Mouse (Mus musculus): Measurements from ENCODE around the gene Gli1. TPM values are rescaled to one million over a fixed set of nuclear protein-coding genes. Genes with fewer than 3 reads are reported as not detected.
A peak's percentile ranks its signal among the peaks of the same experiment; 100 is the strongest.

Gene Gli1
- not detected in 2 replicates for polyA plus RNA-seq (2012; ENCODE audit: insufficient read depth, insufficient read length, missing spikeins)

- Histone ChIP-seq H3K4me1 (ENCODE audit: control insufficient read depth, insufficient read depth, low read length) (0 out of 2 replicates have a peak, but pooled peaks cover 4% of the 10 kb centered on the region), H3K4me3 (ENCODE audit: insufficient read depth, low read length) (peak within 1 kb of the TSS; percentile 34; the same call in 1 of the 2 replicates), H3K27ac (ENCODE audit: insufficient read depth, low read depth, low read length) (no peak within 1 kb of the TSS)
- TF ChIP-seq POLR2A (IDR thresholded peaks at IDR 0.05; ENCODE audit: borderline replicate concordance, low read depth, low read length) (no peak), CTCF (IDR thresholded peaks at IDR 0.05; ENCODE audit: low read depth, low read length) (peak; percentile 92)
Observed at GRCm38 (mm10) chr10:127341891-127342639, at the start of gene Gli1. Gene Gli1 (minus strand): TSS chr10:127341974.

- Histone ChIP-seq H3K27ac (ENCODE audit: insufficient read depth, low read depth, low read length) (no peak overlapping the region), H3K4me1 (ENCODE audit: control insufficient read depth, insufficient read depth, low read length) (peaks cover 9% of the 10 kb centered on the region), H3K4me3 (ENCODE audit: insufficient read depth, low read length) (peak overlapping the region; percentile 98)
- no peak for TF ChIP-seq POLR2A (IDR thresholded peaks at IDR 0.05; ENCODE audit: borderline replicate concordance, low read depth, low read length)
- no peak for TF ChIP-seq CTCF (IDR thresholded peaks at IDR 0.05; ENCODE audit: low read depth, low read length)
Observed at GRCm38 (mm10) chr10:127381743-127382134, 40.0 kb upstream of the Gli1 start.

- Histone ChIP-seq H3K4me3 (ENCODE audit: insufficient read depth, low read length) (peak overlapping the region; percentile 98), H3K4me1 (ENCODE audit: control insufficient read depth, insufficient read depth, low read length) (peaks cover 9% of the 10 kb centered on the region), H3K27ac (ENCODE audit: insufficient read depth, low read depth, low read length) (peak overlapping the region; percentile 69)
- TF ChIP-seq CTCF (IDR thresholded peaks at IDR 0.05; ENCODE audit: low read depth, low read length) = 0 out of 2 replicates have a peak, but pooled peaks have one; percentile 14
- no peak for TF ChIP-seq POLR2A (IDR thresholded peaks at IDR 0.05; ENCODE audit: borderline replicate concordance, low read depth, low read length)
Observed at GRCm38 (mm10) chr10:127380767-127381742, 39.3 kb upstream of the Gli1 start.

- Histone ChIP-seq H3K4me1 (ENCODE audit: control insufficient read depth, insufficient read depth, low read length) (peaks cover 6% of the 10 kb centered on the region), H3K4me3 (ENCODE audit: insufficient read depth, low read length) (peak within 1 kb of the TSS; percentile 98), H3K27ac (ENCODE audit: insufficient read depth, low read depth, low read length) (peak within 1 kb of the TSS; percentile 69)
- TF ChIP-seq POLR2A (IDR thresholded peaks at IDR 0.05; ENCODE audit: borderline replicate concordance, low read depth, low read length) = no peak
- TF ChIP-seq CTCF (IDR thresholded peaks at IDR 0.05; ENCODE audit: low read depth, low read length) = no peak
Observed at GRCm38 (mm10) chr10:127380251-127380691, 38.5 kb upstream of the Gli1 start, which contains the start of gene R3hdm2. Gene R3hdm2 (plus strand): TSS chr10:127380327.

- Histone ChIP-seq H3K4me3 (ENCODE audit: insufficient read depth, low read length) (peak overlapping the region; percentile 71), H3K4me1 (ENCODE audit: control insufficient read depth, insufficient read depth, low read length) (peaks cover 6% of the 10 kb centered on the region), H3K27ac (ENCODE audit: insufficient read depth, low read depth, low read length) (no peak overlapping the region)
- no peak for TF ChIP-seq POLR2A (IDR thresholded peaks at IDR 0.05; ENCODE audit: borderline replicate concordance, low read depth, low read length)
- no peak for TF ChIP-seq CTCF (IDR thresholded peaks at IDR 0.05; ENCODE audit: low read depth, low read length)
Observed at GRCm38 (mm10) chr10:127379654-127380053, 37.9 kb upstream of the Gli1 start.

- TF ChIP-seq CTCF (IDR thresholded peaks at IDR 0.05; ENCODE audit: low read depth, low read length) (no peak), POLR2A (IDR thresholded peaks at IDR 0.05; ENCODE audit: borderline replicate concordance, low read depth, low read length) (no peak)
- no peak overlapping the region for H3K27ac ChIP-seq (ENCODE audit: insufficient read depth, low read depth, low read length)
- H3K4me1 ChIP-seq (ENCODE audit: control insufficient read depth, insufficient read depth, low read length) = peaks cover 4% of the 10 kb centered on the region
- H3K4me3 ChIP-seq (ENCODE audit: insufficient read depth, low read length) = no peak overlapping the region
Observed at GRCm38 (mm10) chr10:127377700-127378099, 35.9 kb upstream of the Gli1 start.

GRCm38 (mm10) chr10:127371023-127371422 lies 29.2 kb upstream of the Gli1 start:
- TF ChIP-seq POLR2A (IDR thresholded peaks at IDR 0.05; ENCODE audit: borderline replicate concordance, low read depth, low read length) (no peak), CTCF (IDR thresholded peaks at IDR 0.05; ENCODE audit: low read depth, low read length) (no peak)
- Histone ChIP-seq H3K27ac (ENCODE audit: insufficient read depth, low read depth, low read length) (no peak overlapping the region), H3K4me1 (ENCODE audit: control insufficient read depth, insufficient read depth, low read length) (peaks cover 2% of the 10 kb centered on the region; the same call in 1 of the 2 replicates), H3K4me3 (ENCODE audit: insufficient read depth, low read length) (no peak overlapping the region)

GRCm38 (mm10) chr10:127369834-127370820 lies 28.4 kb upstream of the Gli1 start, which contains the start of gene Inhbc:
Gene Inhbc (minus strand): TSS chr10:127370431.
- H3K4me1 ChIP-seq (ENCODE audit: control insufficient read depth, insufficient read depth, low read length) = peaks cover 2% of the 10 kb centered on the region; the same call in 1 of the 2 replicates
- H3K27ac ChIP-seq (ENCODE audit: insufficient read depth, low read depth, low read length) = no peak within 1 kb of the TSS
- TF ChIP-seq POLR2A (IDR thresholded peaks at IDR 0.05; ENCODE audit: borderline replicate concordance, low read depth, low read length) (no peak), CTCF (IDR thresholded peaks at IDR 0.05; ENCODE audit: low read depth, low read length) (no peak)
- no peak within 1 kb of the TSS for H3K4me3 ChIP-seq (ENCODE audit: insufficient read depth, low read length)

All from bone marrow macrophage, adult 2 months (primary cell).